Mouse (Mus musculus) heart, embryonic 10.5 days (tissue): Measurements from ENCODE around the gene Bbs7. TPM values are rescaled to one million over a fixed set of nuclear protein-coding genes. Genes with fewer than 3 reads are reported as not detected.
"Not testable (repeated sequence)": the region's sequence is repeated elsewhere in the genome, so short reads cannot be mapped to it uniquely, and the experiment has no call there.

Experiments used
- DNase-seq: peaks from one replicate; pipeline ENCODE4 v3.0.0-alpha.2; 2017; ENCODE audit warnings: low spot score
- H3K27ac ChIP-seq: fragments of 300-500 bp; sonication (generic); 2 replicates; pipeline ENCODE4 v1.5.1; 2016; ENCODE audit warnings: mild to moderate bottlenecking
- H3K27me3 ChIP-seq: fragments of 300-500 bp; sonication (generic); 2 replicates; pipeline ENCODE4 v1.6.1; 2016; ENCODE audit warnings: mild to moderate bottlenecking; ENCODE audit not compliant: poor library complexity, insufficient read depth, severe bottlenecking
- H3K36me3 ChIP-seq: fragments of 300-500 bp; sonication (generic); 2 replicates; pipeline ENCODE4 v1.6.1; 2016; ENCODE audit warnings: mild to moderate bottlenecking, moderate library complexity
- H3K4me1 ChIP-seq: fragments of 300-500 bp; sonication (generic); 2 replicates; pipeline ENCODE4 v1.6.1; 2016; ENCODE audit warnings: mild to moderate bottlenecking
- H3K4me3 ChIP-seq: fragments of 300-500 bp; sonication (generic); 2 replicates; pipeline ENCODE4 v1.5.1; 2016; ENCODE audit warnings: mild to moderate bottlenecking, moderate library complexity
- H3K9me3 ChIP-seq: fragments of 300-500 bp; sonication (generic); 2 replicates; pipeline ENCODE4 v1.6.1; 2016; ENCODE audit warnings: mild to moderate bottlenecking, moderate library complexity
- WGBS: fragments of 180-500 bp; shearing (Covaris S2); methylation state at CpG from one replicate; pipeline ENCODE4 v1.1.7; 2016; 5-methylcytosine and 5-hydroxymethylcytosine counted together
- polyA plus RNA-seq: library from polyadenylated mRNA; unstranded; fragments of >200 nt; fragmentation: Nextera tagmentation; extraction: Ambion mirVana; gene quantifications from 2 replicates; pipeline ENCODE4 v1.2.1, GENCODE M21; 2016

Gene Bbs7
- polyA plus RNA-seq = 12.2 and 12.6 TPM in 2 replicates

DNA sequence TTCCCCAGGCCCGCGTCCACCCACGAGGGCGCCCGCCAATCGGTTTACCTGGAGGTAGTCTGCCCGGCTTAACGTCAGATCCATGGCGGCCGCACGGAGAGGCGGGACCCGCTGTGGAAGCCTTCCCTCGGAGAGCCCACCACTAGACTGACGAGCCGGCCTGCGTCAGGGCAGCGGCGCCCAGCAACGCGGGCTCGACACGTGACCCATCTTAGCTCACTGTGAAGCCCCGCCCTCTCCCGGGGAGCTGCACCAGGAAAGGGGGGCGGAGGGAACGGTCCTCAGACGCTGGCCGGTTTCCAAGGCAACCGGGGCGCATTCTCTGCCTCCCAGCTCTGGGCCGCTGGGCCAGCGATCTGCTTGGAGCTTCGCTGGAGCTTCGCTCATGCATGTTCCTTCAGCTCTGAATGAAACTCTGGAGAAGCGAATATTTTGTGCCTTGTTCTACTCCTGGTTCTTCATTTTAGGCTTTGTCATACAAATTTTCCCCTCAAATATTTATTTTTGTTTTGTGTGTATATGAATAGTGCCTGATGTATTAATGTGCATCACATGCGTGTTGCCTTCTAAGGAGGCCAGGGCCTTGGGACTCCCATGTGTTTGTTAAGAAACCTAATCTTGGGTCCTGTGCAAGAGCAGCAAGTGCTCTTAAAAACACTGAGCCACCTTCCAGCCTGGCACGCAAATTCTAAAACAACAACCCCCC lies at the start of gene Bbs7:
TSS of gene Bbs7 (minus strand) at position 276 of the 706 bp plus-strand sequence.
- no peaks in the 10 kb centered on the region for H3K9me3 ChIP-seq
- 4% methylated on average over 38 of the region's 38 CpGs for WGBS
- peak within 1 kb of the TSS; percentile 76 for H3K4me3 ChIP-seq
- H3K4me1 ChIP-seq = 0 out of 2 replicates have a peak, but pooled peaks cover 4% of the 10 kb centered on the region
- H3K27me3 ChIP-seq = no peaks in the 10 kb centered on the region
- H3K27ac ChIP-seq = peak within 1 kb of the TSS; percentile 88
- DNase-seq = peak; percentile 97
- H3K36me3 ChIP-seq = no peaks in the 10 kb centered on the region

GRCm38 (mm10) chr3:36645245-36645559 lies 31.9 kb upstream of the Bbs7 start:
- not testable (repeated sequence) for H3K9me3 ChIP-seq, H3K27ac ChIP-seq, H3K27me3 ChIP-seq, H3K4me3 ChIP-seq, H3K4me1 ChIP-seq, DNase-seq, H3K36me3 ChIP-seq

DNA sequence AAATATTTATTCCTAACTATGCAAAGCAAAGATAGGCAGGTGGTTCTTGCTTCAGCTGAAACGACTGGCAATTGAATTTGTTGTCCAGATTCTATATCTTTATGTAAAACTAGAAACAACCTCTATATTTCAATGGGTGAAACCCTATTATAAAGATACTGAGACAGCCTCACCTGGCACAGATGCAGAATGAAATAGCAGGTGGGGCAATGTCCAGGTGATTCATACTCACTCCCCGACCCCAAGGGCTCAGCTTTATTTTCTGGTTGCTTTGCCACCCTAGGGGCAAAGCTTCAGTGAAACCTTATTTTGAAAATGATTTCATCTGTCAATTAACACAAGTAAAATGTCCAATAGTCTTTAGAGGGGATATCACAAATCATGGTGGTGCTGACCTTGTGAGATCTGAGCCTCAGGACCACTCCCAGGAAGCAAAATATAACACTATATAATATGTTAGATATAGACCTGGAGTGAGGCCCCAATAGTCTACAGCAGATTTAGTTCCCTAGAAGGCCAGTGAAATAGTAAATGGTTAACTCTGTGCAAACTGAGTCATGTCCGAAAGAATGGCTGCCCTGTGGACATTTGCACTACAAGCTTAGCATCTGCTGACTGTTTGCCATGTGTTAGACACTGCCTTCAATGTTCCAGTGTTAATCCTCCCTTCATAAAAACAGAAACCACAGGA lies 31.4 kb upstream of the Bbs7 start:
- no peak for DNase-seq
- no peak overlapping the region for H3K4me3 ChIP-seq
- no peaks in the 10 kb centered on the region for H3K9me3 ChIP-seq
- no peaks in the 10 kb centered on the region for H3K36me3 ChIP-seq
- WGBS = 77% methylated on average over 3 of the region's 3 CpGs
- no peaks in the 10 kb centered on the region for H3K27me3 ChIP-seq
- 0 out of 2 replicates have a peak, but pooled peaks cover 4% of the 10 kb centered on the region for H3K4me1 ChIP-seq
- no peak overlapping the region for H3K27ac ChIP-seq

- no peaks in the 10 kb centered on the region for H3K9me3 ChIP-seq
- H3K27me3 ChIP-seq = no peaks in the 10 kb centered on the region
- no peaks in the 10 kb centered on the region for H3K36me3 ChIP-seq
- H3K4me3 ChIP-seq = no peak overlapping the region
- WGBS = 73% methylated on average over 3 of the region's 3 CpGs
- 0 out of 2 replicates have a peak, but pooled peaks cover 4% of the 10 kb centered on the region for H3K4me1 ChIP-seq
- no peak for DNase-seq
- H3K27ac ChIP-seq = no peak overlapping the region
Measured at GRCm38 (mm10) chr3:36643354-36643753, 30.1 kb upstream of the Bbs7 start.

- Histone ChIP-seq H3K36me3 (no peaks in the 10 kb centered on the region), H3K27ac (no peak overlapping the region), H3K4me1 (0 out of 2 replicates have a peak, but pooled peaks cover 4% of the 10 kb centered on the region), H3K4me3 (no peak overlapping the region), H3K9me3 (no peaks in the 10 kb centered on the region), H3K27me3 (no peaks in the 10 kb centered on the region)
- no peak for DNase-seq
- 73% methylated on average over 13 of the region's 13 CpGs for WGBS
Measured at GRCm38 (mm10) chr3:36642736-36643135, 29.5 kb upstream of the Bbs7 start.

DNA sequence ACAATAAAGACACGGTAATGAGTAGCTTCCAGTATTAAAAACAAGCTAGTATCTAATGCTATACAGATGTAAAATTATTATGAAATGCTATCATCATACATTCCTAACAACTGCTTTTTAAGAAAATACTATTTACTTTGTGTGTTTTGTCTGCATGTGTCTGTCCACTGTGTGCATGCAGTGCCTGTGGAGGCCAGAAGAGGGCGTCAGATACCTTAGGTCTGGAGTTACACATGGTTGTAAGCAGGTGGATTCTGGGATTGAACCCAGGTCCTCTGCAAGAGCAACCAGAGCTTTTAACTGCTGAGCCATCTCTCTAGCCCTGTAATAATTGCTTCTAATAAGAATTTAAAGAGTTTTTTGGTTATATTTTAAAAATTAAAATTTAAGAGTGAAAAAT lies 27.5 kb upstream of the Bbs7 start:
- H3K36me3 ChIP-seq = no peaks in the 10 kb centered on the region

DNA sequence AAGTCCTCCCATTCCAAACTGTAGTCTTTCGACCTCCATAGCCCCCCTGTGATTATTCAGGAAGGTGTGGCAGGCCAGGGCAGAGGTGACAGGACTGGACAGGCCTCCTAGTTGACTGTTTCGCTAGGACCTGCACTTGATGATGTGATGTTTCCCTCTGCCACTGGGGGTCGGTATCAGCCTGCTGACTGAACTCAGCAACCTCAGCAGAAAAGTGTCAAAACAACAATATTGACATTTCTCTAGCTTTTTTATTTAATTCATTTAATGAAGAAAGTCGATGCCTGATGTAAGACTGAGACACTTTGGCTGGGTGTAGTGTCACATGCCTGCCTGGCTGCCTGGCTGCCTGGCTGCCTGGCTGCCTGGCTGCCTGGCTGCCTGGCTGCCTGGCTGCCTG lies 22.2 kb upstream of the Bbs7 start:
- H3K4me3 ChIP-seq = no peak overlapping the region
- H3K27me3 ChIP-seq = no peaks in the 10 kb centered on the region
- H3K9me3 ChIP-seq = no peaks in the 10 kb centered on the region
- DNase-seq = no peak
- no peak overlapping the region for H3K27ac ChIP-seq
- no peaks in the 10 kb centered on the region for H3K4me1 ChIP-seq
- WGBS = 15% methylated on average over 4 of the region's 4 CpGs
- no peaks in the 10 kb centered on the region for H3K36me3 ChIP-seq

More for the DNA sequence above, 27.5 kb upstream of the Bbs7 start:
- no peak overlapping the region for H3K4me3 ChIP-seq
- H3K27ac ChIP-seq = no peak overlapping the region
- no peak for DNase-seq
- 0 out of 2 replicates have a peak, but pooled peaks cover 4% of the 10 kb centered on the region for H3K4me1 ChIP-seq
- H3K27me3 ChIP-seq = no peaks in the 10 kb centered on the region
- H3K9me3 ChIP-seq = no peaks in the 10 kb centered on the region
- 62% methylated on average over 2 of the region's 2 CpGs for WGBS

GRCm38 (mm10) chr3:36626803-36627202 lies 13.5 kb upstream of the Bbs7 start:
- H3K27me3 ChIP-seq = no peaks in the 10 kb centered on the region
- H3K27ac ChIP-seq = no peak overlapping the region
- no peaks in the 10 kb centered on the region for H3K4me1 ChIP-seq
- 75% methylated on average over 2 of the region's 2 CpGs for WGBS
- H3K36me3 ChIP-seq = no peaks in the 10 kb centered on the region
- no peaks in the 10 kb centered on the region for H3K9me3 ChIP-seq
- no peak overlapping the region for H3K4me3 ChIP-seq
- DNase-seq = no peak

- H3K4me3 ChIP-seq = no peak overlapping the region
- no peaks in the 10 kb centered on the region for H3K9me3 ChIP-seq
- no peak overlapping the region for H3K27ac ChIP-seq
- no peaks in the 10 kb centered on the region for H3K4me1 ChIP-seq
- DNase-seq = no peak
- H3K36me3 ChIP-seq = no peaks in the 10 kb centered on the region
- no peaks in the 10 kb centered on the region for H3K27me3 ChIP-seq
- 69% methylated on average over 7 of the region's 7 CpGs for WGBS
Measured at GRCm38 (mm10) chr3:36618181-36618580, 4.9 kb upstream of the Bbs7 start.

- 77% methylated on average over 4 of the region's 5 CpGs for WGBS
- Histone ChIP-seq H3K9me3 (no peaks in the 10 kb centered on the region), H3K36me3 (no peaks in the 10 kb centered on the region), H3K27me3 (no peaks in the 10 kb centered on the region), H3K27ac (no peak overlapping the region), H3K4me1 (0 out of 2 replicates have a peak, but pooled peaks cover 4% of the 10 kb centered on the region), H3K4me3 (peak overlapping the region; percentile 76; the same call in 1 of the 2 replicates)
- no peak for DNase-seq
Measured at GRCm38 (mm10) chr3:36613908-36614255, 605 bp upstream of the Bbs7 start.

- no peaks in the 10 kb centered on the region for H3K36me3 ChIP-seq
- no peaks in the 10 kb centered on the region for H3K9me3 ChIP-seq
- no peak for DNase-seq
- H3K27me3 ChIP-seq = no peaks in the 10 kb centered on the region
- H3K4me3 ChIP-seq = peak overlapping the region; percentile 76
- 0 out of 2 replicates have a peak, but pooled peaks cover 4% of the 10 kb centered on the region for H3K4me1 ChIP-seq
- H3K27ac ChIP-seq = peak overlapping the region; percentile 88
- 5% methylated on average over 6 of the region's 6 CpGs for WGBS
Measured at GRCm38 (mm10) chr3:36612687-36613086, 590 bp downstream of the Bbs7 start.

DNA sequence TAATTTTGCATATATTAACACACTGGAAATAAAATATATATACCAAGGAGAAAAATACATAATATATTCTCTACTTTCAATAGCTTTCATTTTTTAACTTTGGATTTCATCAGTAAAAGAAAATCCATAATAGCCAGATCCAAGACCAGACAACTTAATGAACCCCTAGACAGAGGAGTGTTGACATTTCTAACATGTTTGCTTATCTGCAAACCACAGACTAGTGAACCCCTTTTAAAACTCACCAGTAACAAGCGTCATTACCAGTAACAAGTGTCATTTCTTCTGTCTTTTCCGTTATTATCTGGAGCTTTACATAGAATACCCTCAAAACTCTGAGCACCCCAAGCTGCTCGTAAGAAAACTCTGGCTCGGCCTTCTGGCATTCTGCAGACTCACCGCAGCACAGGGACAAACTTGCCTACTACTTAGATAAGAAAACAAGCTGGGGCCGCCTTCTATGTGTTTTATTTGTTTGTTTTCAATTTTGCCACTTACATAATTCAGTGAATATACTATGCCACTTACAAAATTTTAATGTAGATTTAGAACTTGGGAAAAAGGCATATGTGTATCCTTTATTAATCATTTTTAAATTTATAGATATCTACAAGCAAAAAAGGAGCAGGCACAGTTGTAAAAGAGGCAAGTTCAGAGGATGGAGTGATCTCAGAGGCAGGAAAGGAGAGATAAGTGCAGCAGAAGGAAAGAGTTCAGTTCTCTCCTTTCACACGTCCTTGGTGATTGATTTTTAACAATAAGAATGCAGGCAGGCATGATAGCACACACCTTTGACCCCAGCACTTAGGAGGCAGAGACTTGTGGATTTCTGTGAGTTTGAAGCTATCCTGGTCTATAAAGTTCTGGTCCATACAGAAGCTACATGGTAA lies 7.1 kb downstream of the Bbs7 start:
- WGBS = 47% methylated on average over 7 of the region's 7 CpGs
- no peaks in the 10 kb centered on the region for H3K9me3 ChIP-seq

GRCm38 (mm10) chr3:36599773-36600172 lies 13.5 kb downstream of the Bbs7 start:
- not testable (repeated sequence) for H3K9me3 ChIP-seq, H3K27ac ChIP-seq, H3K4me3 ChIP-seq, H3K4me1 ChIP-seq, H3K27me3 ChIP-seq, DNase-seq, H3K36me3 ChIP-seq
- WGBS = 89% methylated on average over 8 of the region's 9 CpGs

More for the DNA sequence above, 7.1 kb downstream of the Bbs7 start:
- no peak for DNase-seq
- Histone ChIP-seq H3K27me3 (no peaks in the 10 kb centered on the region), H3K4me3 (no peak overlapping the region), H3K27ac (no peak overlapping the region), H3K36me3 (no peaks in the 10 kb centered on the region), H3K4me1 (no peaks in the 10 kb centered on the region)
